Mouse (Mus musculus) liver, embryonic 16.5 days (tissue): ENCODE measurements around the gene Nfkbia. TPM values are rescaled to one million over a fixed set of nuclear protein-coding genes. Genes with fewer than 3 reads are reported as not detected.

Experiments used
- ATAC-seq: fragments of 200-750 bp; cut with Nextera tagmentation; 2 replicates; pipeline ENCODE4 v1.8.0; 2017; ENCODE audit warnings: low read depth, mild to moderate bottlenecking, moderate number of reproducible peaks, moderate library complexity
- H3K27ac ChIP-seq: fragments of 300-500 bp; sonication (generic); 2 replicates; pipeline ENCODE4 v1.5.1; 2014; ENCODE audit warnings: mild to moderate bottlenecking, low read length
- H3K27me3 ChIP-seq: fragments of 300-500 bp; sonication (generic); 2 replicates; pipeline ENCODE4 v1.6.1; 2014; ENCODE audit warnings: low read depth, low read length, mixed read lengths; ENCODE audit not compliant: control insufficient read depth, insufficient read depth
- H3K36me3 ChIP-seq: fragments of 300-500 bp; sonication (generic); 2 replicates; pipeline ENCODE4 v1.6.1; 2014; ENCODE audit warnings: mild to moderate bottlenecking; ENCODE audit not compliant: control insufficient read depth, insufficient read depth
- H3K4me1 ChIP-seq: fragments of 300-500 bp; sonication (generic); 2 replicates; pipeline ENCODE4 v1.6.1; 2014; ENCODE audit warnings: low read depth, low read length, mixed read lengths; ENCODE audit not compliant: control insufficient read depth
- H3K4me2 ChIP-seq: fragments of 300-500 bp; sonication (generic); 2 replicates; pipeline ENCODE4 v1.6.1; 2014; ENCODE audit warnings: low read depth, low read length, mixed read lengths
- H3K4me3 ChIP-seq: fragments of 300-500 bp; sonication (generic); 2 replicates; pipeline ENCODE4 v1.5.1; 2014; ENCODE audit warnings: low read depth, mild to moderate bottlenecking, low read length
- H3K9ac ChIP-seq: fragments of 300-500 bp; sonication (generic); 2 replicates; pipeline ENCODE4 v1.6.1; 2014; ENCODE audit warnings: low read depth, low read length
- H3K9me3 ChIP-seq: fragments of 300-500 bp; sonication (generic); replicated peaks from 2 replicates; pipeline ENCODE4 v1.6.1; 2016; ENCODE audit warnings: low read length; ENCODE audit not compliant: control insufficient read depth
- WGBS: fragments of 180-500 bp; shearing (Covaris S2); extraction: QIAGEN DNeasy Blood & Tissue Kit; methylation state at CpG from one replicate; pipeline ENCODE4 v1.1.7; 2014; ENCODE audit not compliant: insufficient replicate concordance; 5-methylcytosine and 5-hydroxymethylcytosine counted together
- polyA plus RNA-seq: library from polyadenylated mRNA; unstranded; fragments of >200 nt; fragmentation: Nextera tagmentation; extraction: Ambion mirVana; gene quantifications from 2 replicates; pipeline ENCODE4 v1.2.1, GENCODE M21; 2015

Nfkbia gene
- 19.8 and 24.5 TPM in 2 replicates for polyA plus RNA-seq

- peak; percentile 71 for ATAC-seq
- Histone ChIP-seq H3K27ac (peak within 1 kb of the TSS; percentile 95), H3K36me3 (peaks cover 11% of the 10 kb centered on the region), H3K4me3 (peak within 1 kb of the TSS; percentile 90), H3K4me2 (peak within 1 kb of the TSS; percentile 95), H3K27me3 (peaks cover 17% of the 10 kb centered on the region), H3K4me1 (peaks cover 27% of the 10 kb centered on the region), H3K9ac (peak within 1 kb of the TSS; percentile 88), H3K9me3 (no peaks in the 10 kb centered on the region)
- under 1% methylated on average over 55 of the region's 58 CpGs for WGBS
Observed at GRCm38 (mm10) chr12:55492184-55492898, at the start of gene Nfkbia. Gene Nfkbia, minus strand, starts transcription at chr12:55492647.

- Histone ChIP-seq H3K4me2 (no peak overlapping the region), H3K9me3 (no peaks in the 10 kb centered on the region), H3K9ac (no peak overlapping the region), H3K27ac (no peak overlapping the region), H3K27me3 (peaks cover 12% of the 10 kb centered on the region), H3K4me3 (no peak overlapping the region), H3K4me1 (no peaks in the 10 kb centered on the region), H3K36me3 (no peaks in the 10 kb centered on the region)
- WGBS, result 61% methylated on average over 8 of the region's 8 CpGs
- ATAC-seq, result no peak
Observed at GRCm38 (mm10) chr12:55539157-55539556, 46.7 kb upstream of the Nfkbia start.

- WGBS, result 63% methylated on average over 1 of the region's 1 CpGs
- no peak for ATAC-seq
Observed at GRCm38 (mm10) chr12:55538328-55538971, 46.0 kb upstream of the Nfkbia start.

GRCm38 (mm10) chr12:55537742-55538141 lies 45.3 kb upstream of the Nfkbia start:
- Histone ChIP-seq H3K4me1 (no peaks in the 10 kb centered on the region), H3K4me3 (no peak overlapping the region), H3K27me3 (peaks cover 12% of the 10 kb centered on the region), H3K36me3 (no peaks in the 10 kb centered on the region), H3K4me2 (no peak overlapping the region), H3K27ac (no peak overlapping the region), H3K9me3 (no peaks in the 10 kb centered on the region), H3K9ac (no peak overlapping the region)
- WGBS, result 61% methylated on average over 7 of the region's 7 CpGs
- no peak for ATAC-seq

More at GRCm38 (mm10) chr12:55538328-55538971, 46.0 kb upstream of the Nfkbia start:
- no peak overlapping the region for H3K27ac ChIP-seq
- no peaks in the 10 kb centered on the region for H3K36me3 ChIP-seq
- H3K4me3 ChIP-seq, result no peak overlapping the region
- H3K4me2 ChIP-seq, result no peak overlapping the region
- peaks cover 12% of the 10 kb centered on the region for H3K27me3 ChIP-seq
- no peak overlapping the region for H3K9ac ChIP-seq
- H3K9me3 ChIP-seq, result no peaks in the 10 kb centered on the region
- no peaks in the 10 kb centered on the region for H3K4me1 ChIP-seq

GRCm38 (mm10) chr12:55536537-55537135 lies 44.2 kb upstream of the Nfkbia start:
- Histone ChIP-seq H3K9ac (no peak overlapping the region), H3K4me2 (no peak overlapping the region), H3K9me3 (no peaks in the 10 kb centered on the region), H3K36me3 (no peaks in the 10 kb centered on the region), H3K4me3 (no peak overlapping the region), H3K4me1 (no peaks in the 10 kb centered on the region), H3K27ac (no peak overlapping the region), H3K27me3 (peaks cover 12% of the 10 kb centered on the region)
- WGBS, result 8% methylated on average over 14 of the region's 14 CpGs
- no peak for ATAC-seq

GRCm38 (mm10) chr12:55526983-55527752 lies 34.7 kb upstream of the Nfkbia start:
- Histone ChIP-seq H3K36me3 (no peaks in the 10 kb centered on the region), H3K9ac (no peak overlapping the region), H3K4me1 (no peaks in the 10 kb centered on the region), H3K27me3 (no peaks in the 10 kb centered on the region), H3K4me2 (no peak overlapping the region), H3K9me3 (no peaks in the 10 kb centered on the region), H3K4me3 (no peak overlapping the region), H3K27ac (no peak overlapping the region)
- no peak for ATAC-seq
- WGBS, result 56% methylated on average over 15 of the region's 15 CpGs

GRCm38 (mm10) chr12:55518061-55518738 lies 25.8 kb upstream of the Nfkbia start:
- ATAC-seq, result no peak
- Histone ChIP-seq H3K4me1 (no peaks in the 10 kb centered on the region), H3K9ac (no peak overlapping the region), H3K27ac (no peak overlapping the region), H3K4me2 (no peak overlapping the region), H3K9me3 (no peaks in the 10 kb centered on the region), H3K27me3 (no peaks in the 10 kb centered on the region), H3K36me3 (no peaks in the 10 kb centered on the region), H3K4me3 (no peak overlapping the region)
- 52% methylated on average over 15 of the region's 15 CpGs for WGBS

- Histone ChIP-seq H3K27ac (no peak overlapping the region), H3K9me3 (no peaks in the 10 kb centered on the region), H3K27me3 (peaks cover 9% of the 10 kb centered on the region), H3K9ac (no peak overlapping the region), H3K36me3 (no peaks in the 10 kb centered on the region), H3K4me3 (no peak overlapping the region), H3K4me2 (no peak overlapping the region), H3K4me1 (no peaks in the 10 kb centered on the region)
- WGBS, result 74% methylated on average over 5 of the region's 5 CpGs
- ATAC-seq, result no peak
Observed at GRCm38 (mm10) chr12:55508817-55509216, 16.4 kb upstream of the Nfkbia start.
